Mouse (Mus musculus) embryonic fibroblast, embryonic 13.5 days (primary cell): Measurements from ENCODE around the gene Plek. TPM values are rescaled to one million over a fixed set of nuclear protein-coding genes. Genes with fewer than 3 reads are reported as not detected.

Source experiments
- H3K27ac ChIP-seq: 2 replicates; pipeline ENCODE4 v1.5.1; 2012; ENCODE audit warnings: low read length, control low read depth, inconsistent platforms; ENCODE audit not compliant: insufficient read depth
- H3K4me1 ChIP-seq: 2 replicates; pipeline ENCODE4 v1.6.1; 2011; ENCODE audit warnings: low read length; ENCODE audit not compliant: control insufficient read depth, insufficient read depth
- H3K4me3 ChIP-seq: 2 replicates; pipeline ENCODE4 v1.5.1; 2011; ENCODE audit warnings: mild to moderate bottlenecking, control low read depth, low read length; ENCODE audit not compliant: insufficient read depth
- CTCF ChIP-seq: IDR thresholded peaks from 2 replicates; pipeline ENCODE4 v1.5.1; 2011; ENCODE audit warnings: mild to moderate bottlenecking, control low read depth, low read length, moderate library complexity, borderline replicate concordance; ENCODE audit not compliant: insufficient read depth
- POLR2A ChIP-seq: IDR thresholded peaks from 2 replicates; pipeline ENCODE4 v1.6.1; 2011; ENCODE audit warnings: low read depth, mild to moderate bottlenecking, control low read depth, low read length, moderate library complexity
- polyA plus RNA-seq: library from polyadenylated mRNA; stranded (reverse); fragments of >200 nt; gene quantifications from 2 replicates; pipeline ENCODE4 v1.2.4, GENCODE M21; 2011; ENCODE audit warnings: low read depth; ENCODE audit not compliant: missing spikeins, insufficient read length

Plek gene
- polyA plus RNA-seq, 1 experiment: 3.2 TPM

GRCm38 (mm10) chr11:17000353-17001334, 51.5 kb downstream of the Plek start:
- Histone ChIP-seq H3K4me3 (no peak overlapping the region), H3K4me1 (no peaks in the 10 kb centered on the region), H3K27ac (peak overlapping the region; percentile 40)
- no peak for TF ChIP-seq POLR2A
- TF ChIP-seq CTCF: no peak

- H3K27ac ChIP-seq: no peak overlapping the region
- TF ChIP-seq CTCF: no peak
- TF ChIP-seq POLR2A: no peak
- H3K4me1 ChIP-seq: no peaks in the 10 kb centered on the region
- no peak overlapping the region for H3K4me3 ChIP-seq
These were observed 52.2 kb downstream of the Plek start for GRCm38 (mm10) chr11:16999933-17000332.

DNA sequence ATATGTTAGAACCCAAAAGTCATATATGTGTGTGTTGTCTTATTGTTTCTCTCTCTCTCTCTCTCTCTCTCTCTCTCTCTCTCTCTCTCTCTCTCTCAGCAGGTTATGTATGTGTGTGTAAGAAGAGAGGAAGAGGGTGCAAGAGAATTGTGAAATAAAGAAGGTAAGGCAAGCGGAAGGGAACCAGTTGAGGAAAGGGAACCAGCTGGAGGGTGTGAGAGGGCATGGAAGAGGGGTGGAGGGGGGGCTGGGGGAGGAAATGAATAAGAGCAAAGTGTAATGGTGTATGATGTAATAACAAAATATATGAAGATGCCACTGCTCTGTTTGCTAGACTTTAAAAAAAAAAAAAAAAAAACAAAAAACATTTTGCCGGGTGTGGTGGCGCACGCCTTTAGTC, 52.8 kb downstream of the Plek start:
- no peak for TF ChIP-seq POLR2A
- no peak for TF ChIP-seq CTCF
- no peak overlapping the region for H3K27ac ChIP-seq
- no peaks in the 10 kb centered on the region for H3K4me1 ChIP-seq
- no peak overlapping the region for H3K4me3 ChIP-seq

DNA sequence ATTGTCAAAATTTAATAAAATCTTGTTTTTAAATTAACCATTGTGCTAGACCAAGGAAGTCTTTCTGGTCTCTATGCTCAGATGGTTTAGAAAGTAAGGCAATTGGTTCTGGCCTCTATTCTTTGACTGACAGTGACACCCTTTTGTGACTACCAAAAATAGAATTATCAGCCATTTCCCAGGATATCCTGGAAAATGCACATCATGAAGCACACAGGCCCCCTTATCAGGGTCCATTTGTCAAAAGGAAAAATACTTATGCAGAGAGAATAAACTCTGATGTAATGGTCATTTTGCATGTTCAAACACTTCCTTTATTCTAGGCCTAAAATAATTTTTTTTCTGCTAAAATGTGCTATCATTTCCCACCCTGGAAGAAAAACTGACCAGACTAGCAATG, 54.7 kb downstream of the Plek start:
- TF ChIP-seq POLR2A: no peak
- Histone ChIP-seq H3K4me1 (no peaks in the 10 kb centered on the region), H3K4me3 (no peak overlapping the region), H3K27ac (no peak overlapping the region)

- Histone ChIP-seq H3K4me3 (no peak overlapping the region), H3K27ac (no peak overlapping the region), H3K4me1 (no peaks in the 10 kb centered on the region)
- TF ChIP-seq CTCF (no peak), POLR2A (no peak)
These were observed 55.4 kb downstream of the Plek start for GRCm38 (mm10) chr11:16996818-16997217.

- Histone ChIP-seq H3K27ac (no peak overlapping the region), H3K4me3 (no peak overlapping the region), H3K4me1 (no peaks in the 10 kb centered on the region)
- TF ChIP-seq POLR2A (no peak), CTCF (no peak)
These were observed 59.3 kb downstream of the Plek start for GRCm38 (mm10) chr11:16992880-16993279.

GRCm38 (mm10) chr11:16989885-16990284, 62.3 kb downstream of the Plek start:
- H3K4me3 ChIP-seq: no peak overlapping the region
- TF ChIP-seq POLR2A (no peak), CTCF (no peak)

DNA sequence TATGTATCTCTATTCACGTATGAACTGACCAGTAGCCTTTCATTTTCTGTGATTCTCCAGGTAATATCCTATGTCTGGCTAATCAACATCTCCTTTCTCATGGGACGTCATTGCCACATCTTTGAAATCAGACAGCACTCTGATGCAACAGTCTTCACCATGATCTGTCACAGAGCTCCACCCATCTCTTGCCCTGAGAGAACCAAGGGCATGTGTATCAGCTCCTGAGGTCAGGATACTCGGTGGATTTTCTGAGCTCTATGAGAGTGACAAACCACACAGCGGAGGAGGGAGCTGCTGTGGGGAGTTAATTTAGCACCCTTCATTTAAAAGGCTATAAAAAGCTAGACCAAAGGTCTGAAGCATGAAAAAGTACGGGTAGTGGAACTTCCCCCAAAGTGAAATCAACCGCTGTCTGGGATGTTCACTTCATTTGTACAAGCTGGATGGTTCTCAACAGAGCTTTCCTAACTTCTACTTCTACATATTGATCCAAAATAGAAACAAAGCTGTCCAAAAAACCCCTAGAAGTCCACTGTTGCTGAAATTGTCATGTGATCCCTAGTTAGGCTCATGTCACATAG, 64.3 kb downstream of the Plek start:
- TF ChIP-seq POLR2A: no peak
- TF ChIP-seq CTCF: no peak
- Histone ChIP-seq H3K4me3 (no peak overlapping the region), H3K27ac (no peak overlapping the region), H3K4me1 (no peaks in the 10 kb centered on the region)

More at GRCm38 (mm10) chr11:16989885-16990284, 62.3 kb downstream of the Plek start:
- H3K27ac ChIP-seq: no peak overlapping the region
- H3K4me1 ChIP-seq: no peaks in the 10 kb centered on the region

DNA sequence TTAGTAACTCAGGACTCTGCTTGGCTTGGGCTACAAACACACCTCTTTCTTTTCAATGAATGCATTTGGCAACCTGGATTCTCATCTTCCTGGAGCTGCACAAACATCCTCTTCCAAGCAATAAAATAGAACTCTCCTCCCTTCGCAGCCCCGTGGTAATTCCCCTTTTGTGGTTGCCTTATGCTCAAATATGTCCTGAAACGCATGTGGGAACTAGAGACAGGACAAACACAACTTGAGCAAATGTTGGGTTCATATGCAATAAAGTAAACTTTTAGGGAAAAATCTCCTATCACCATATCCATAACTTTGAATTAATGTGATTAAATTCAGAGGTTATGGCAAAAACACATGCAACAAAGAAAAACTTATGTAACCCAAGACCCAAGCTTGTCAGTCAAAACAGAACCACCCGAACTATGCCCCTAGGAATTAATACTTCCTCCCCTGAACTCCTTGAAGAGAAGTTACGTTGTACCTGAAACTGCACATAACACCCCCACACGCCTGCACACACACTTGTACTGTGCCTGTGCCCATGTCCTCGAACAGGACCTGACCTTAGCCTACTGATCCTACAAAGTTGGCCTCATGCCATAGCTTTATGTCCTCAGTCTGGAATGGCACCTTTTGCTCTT, 65.5 kb downstream of the Plek start:
- Histone ChIP-seq H3K27ac (no peak overlapping the region), H3K4me3 (no peak overlapping the region), H3K4me1 (no peaks in the 10 kb centered on the region)
- no peak for TF ChIP-seq POLR2A
- TF ChIP-seq CTCF: no peak

DNA sequence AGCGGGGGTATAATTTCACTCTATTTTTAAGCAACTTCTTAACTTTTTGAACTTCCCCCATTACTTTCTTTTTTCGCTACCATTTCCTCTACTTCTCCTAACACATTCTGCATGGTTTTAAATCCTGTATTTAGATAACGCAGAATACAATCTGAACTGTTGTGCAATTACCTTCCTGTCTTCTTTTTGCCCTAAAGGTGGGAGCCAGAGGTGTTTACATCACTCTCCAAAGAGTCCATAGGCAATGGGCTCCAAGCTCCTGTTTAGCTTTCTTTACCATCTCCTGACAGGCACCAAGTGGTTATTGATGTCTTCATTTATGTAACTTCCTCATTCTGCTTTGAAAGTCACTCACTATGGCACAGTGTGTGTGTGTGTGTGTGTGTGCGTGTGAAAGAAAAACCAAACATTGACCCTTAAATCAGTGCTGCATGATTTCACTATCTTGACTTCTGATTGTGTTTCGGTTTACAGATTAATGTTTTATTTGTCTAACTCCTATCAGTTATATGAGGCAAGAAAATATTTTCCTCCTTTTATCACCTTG, 73.9 kb downstream of the Plek start:
- no peaks in the 10 kb centered on the region for H3K4me1 ChIP-seq
- TF ChIP-seq POLR2A: no peak
- TF ChIP-seq CTCF: no peak
- no peak overlapping the region for H3K27ac ChIP-seq
- no peak overlapping the region for H3K4me3 ChIP-seq
